Mouse (Mus musculus): Measurements from ENCODE around the gene Fars2. TPM values are rescaled to one million over a fixed set of nuclear protein-coding genes. Genes with fewer than 3 reads are reported as not detected.

Fars2 gene
- total and polyA plus RNA-seq, 2 experiments from 2014 or later = 21.5 to 34.6 TPM

DNA sequence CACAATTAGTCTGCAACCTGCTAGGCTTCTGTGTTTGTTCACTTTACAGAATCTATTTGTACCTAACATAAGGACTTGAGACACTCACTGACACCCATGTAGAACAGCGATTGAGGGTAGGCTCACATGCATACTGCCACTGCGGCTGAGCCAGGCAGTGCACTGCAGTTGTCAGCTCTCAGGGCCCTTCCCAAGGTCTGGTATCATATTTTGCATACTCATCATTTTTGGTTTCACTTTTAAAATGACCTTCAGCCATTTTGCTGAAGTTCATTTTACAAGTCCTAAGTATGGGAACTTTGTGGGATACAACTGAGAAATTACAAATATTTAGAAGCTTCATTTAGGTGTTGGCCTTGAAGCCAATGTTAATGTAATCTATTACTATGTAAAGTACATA lies 73.4 kb downstream of the Fars2 start:
- Histone ChIP-seq H3K4me2 (ENCODE audit: low read depth, low read length) (no peak overlapping the region), H3K27ac (no peak overlapping the region), H3K4me1 (ENCODE audit: insufficient read depth, low read length) (no peaks in the 10 kb centered on the region), H3K27me3 (ENCODE audit: insufficient read depth, low read length) (no peaks in the 10 kb centered on the region), H3K4me3 (ENCODE audit: low read length) (no peak overlapping the region), H3K36me3 (ENCODE audit: insufficient read depth, low read length) (no peaks in the 10 kb centered on the region), H3K9me3 (ENCODE audit: low read length) (no peaks in the 10 kb centered on the region), H3K9ac (replicated peaks; ENCODE audit: low read length) (no peak overlapping the region)
- no peak for ATAC-seq
- no peak for DNase-seq (ENCODE audit: low spot score)
- WGBS = 97% methylated on average over 2 of the region's 2 CpGs
- no peak for TF ChIP-seq CTCF (IDR thresholded peaks at IDR 0.05; ENCODE audit: low read depth)

DNA sequence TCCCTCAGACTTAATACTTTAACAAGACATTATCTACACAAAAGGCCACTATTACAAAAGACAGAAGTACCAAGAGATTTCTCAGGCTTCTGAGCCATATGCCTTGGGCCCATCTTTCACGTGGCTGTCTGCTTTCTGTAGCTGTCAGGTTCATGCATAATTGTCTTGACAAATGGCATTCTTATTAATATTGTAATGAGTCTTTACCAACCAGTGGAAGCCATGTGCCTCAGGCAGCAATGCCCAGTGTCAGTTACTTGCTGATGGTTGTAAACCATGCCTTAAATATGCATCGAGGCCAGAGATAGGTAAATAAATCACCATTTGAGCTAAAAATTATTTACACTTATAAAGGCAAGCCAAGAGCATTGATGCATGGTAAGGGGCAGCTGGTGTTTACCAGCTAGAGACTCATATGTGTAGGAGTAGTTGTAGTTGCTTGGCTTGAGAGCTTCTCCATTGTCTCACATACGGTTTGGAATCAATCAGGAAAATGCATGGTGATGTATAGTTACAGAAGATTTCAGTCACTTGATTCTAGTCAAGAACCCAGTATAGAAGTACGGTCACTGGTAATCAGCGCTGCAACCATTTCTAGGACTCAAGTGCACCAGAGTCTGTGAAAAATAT lies 76.4 kb downstream of the Fars2 start:
- TF ChIP-seq CTCF (IDR thresholded peaks at IDR 0.05; ENCODE audit: low read depth) = no peak
- Histone ChIP-seq H3K4me2 (ENCODE audit: low read depth, low read length) (no peak overlapping the region), H3K27ac (peak overlapping the region; percentile 22; the same call in 1 of the 2 replicates), H3K27me3 (ENCODE audit: insufficient read depth, low read length) (no peaks in the 10 kb centered on the region), H3K4me1 (ENCODE audit: insufficient read depth, low read length) (no peaks in the 10 kb centered on the region), H3K36me3 (ENCODE audit: insufficient read depth, low read length) (no peaks in the 10 kb centered on the region), H3K4me3 (ENCODE audit: low read length) (no peak overlapping the region), H3K9ac (replicated peaks; ENCODE audit: low read length) (no peak overlapping the region), H3K9me3 (ENCODE audit: low read length) (no peaks in the 10 kb centered on the region)
- WGBS = 53% methylated on average over 5 of the region's 5 CpGs
- ATAC-seq (peak; percentile 51; the same call in 1 of the 2 replicates), DNase-seq (ENCODE audit: low spot score) (peak; percentile 34)

DNA sequence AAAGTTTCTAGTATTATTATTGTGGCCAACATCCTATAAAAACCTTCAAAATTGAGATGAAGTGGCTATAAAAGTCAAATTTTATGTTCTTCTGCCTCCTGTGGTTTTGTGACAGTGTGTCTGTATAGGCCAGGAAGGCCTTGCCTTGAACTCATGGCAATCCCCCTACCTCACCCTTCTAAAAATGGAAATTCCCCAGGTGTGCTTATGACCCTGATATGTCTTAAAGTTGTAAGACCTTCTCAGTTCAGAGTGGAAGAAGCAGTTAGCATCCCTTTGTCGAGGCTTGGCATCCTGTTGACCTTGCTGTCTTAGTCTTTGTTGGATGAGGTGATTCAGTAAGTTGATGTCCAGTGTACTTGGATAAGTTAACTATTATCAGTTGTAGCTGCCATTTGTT lies 82.1 kb downstream of the Fars2 start:
- 97% methylated on average over 1 of the region's 1 CpGs for WGBS
- Histone ChIP-seq H3K27ac (no peak overlapping the region), H3K36me3 (ENCODE audit: insufficient read depth, low read length) (no peaks in the 10 kb centered on the region), H3K4me1 (ENCODE audit: insufficient read depth, low read length) (no peaks in the 10 kb centered on the region), H3K4me3 (ENCODE audit: low read length) (no peak overlapping the region), H3K4me2 (ENCODE audit: low read depth, low read length) (no peak overlapping the region), H3K9me3 (ENCODE audit: low read length) (no peaks in the 10 kb centered on the region), H3K9ac (replicated peaks; ENCODE audit: low read length) (no peak overlapping the region), H3K27me3 (ENCODE audit: insufficient read depth, low read length) (no peaks in the 10 kb centered on the region)
- ATAC-seq (no peak), DNase-seq (ENCODE audit: low spot score) (no peak)
- TF ChIP-seq CTCF (IDR thresholded peaks at IDR 0.05; ENCODE audit: low read depth) = no peak

DNA sequence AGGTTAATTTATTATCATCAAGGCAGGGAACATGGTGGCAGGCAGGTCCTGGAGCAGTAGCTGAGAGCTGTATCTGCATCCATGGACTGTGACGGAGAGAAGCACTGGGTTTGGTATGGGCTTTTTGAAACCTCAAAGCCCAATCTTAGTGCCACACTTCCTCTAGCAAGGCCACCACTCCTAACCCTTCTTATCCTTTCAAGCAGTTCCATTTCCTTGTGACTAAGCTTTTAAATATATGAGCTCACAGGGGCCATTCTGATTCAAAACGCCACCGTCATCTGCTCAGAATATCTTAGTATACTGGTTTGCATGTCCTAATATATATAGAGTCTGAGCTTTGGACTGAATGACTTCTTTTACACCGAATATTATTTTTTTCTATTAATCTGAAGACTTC lies 83.2 kb downstream of the Fars2 start:
- Histone ChIP-seq H3K4me2 (ENCODE audit: low read depth, low read length) (no peak overlapping the region), H3K4me3 (ENCODE audit: low read length) (no peak overlapping the region), H3K4me1 (ENCODE audit: insufficient read depth, low read length) (no peaks in the 10 kb centered on the region), H3K9me3 (ENCODE audit: low read length) (no peaks in the 10 kb centered on the region), H3K27ac (no peak overlapping the region), H3K9ac (replicated peaks; ENCODE audit: low read length) (no peak overlapping the region), H3K36me3 (ENCODE audit: insufficient read depth, low read length) (no peaks in the 10 kb centered on the region), H3K27me3 (ENCODE audit: insufficient read depth, low read length) (no peaks in the 10 kb centered on the region)
- 94% methylated on average over 4 of the region's 4 CpGs for whole genome bisulfite sequencing
- no peak for TF ChIP-seq CTCF (IDR thresholded peaks at IDR 0.05; ENCODE audit: low read depth)
- no peak for ATAC-seq
- no peak for DNase-seq (ENCODE audit: low spot score)

DNA sequence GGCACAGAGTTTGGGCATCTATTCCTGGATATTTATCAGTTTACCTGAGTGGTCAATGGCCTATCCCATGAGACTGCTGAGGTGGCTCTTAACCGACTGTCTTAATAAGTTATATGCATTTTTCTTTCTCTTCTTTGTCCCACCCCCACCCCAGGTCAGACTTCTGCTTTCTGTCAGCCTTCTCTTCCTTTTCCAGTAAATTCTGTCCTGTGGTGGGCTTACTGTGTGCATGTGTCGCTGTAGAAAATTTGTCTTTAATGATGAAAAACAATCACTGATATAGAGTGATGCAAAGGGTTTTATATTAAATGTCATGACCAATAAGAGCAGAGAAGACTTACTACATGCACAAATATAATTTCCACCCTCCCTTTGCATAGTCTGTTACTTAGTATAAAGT lies 85.3 kb downstream of the Fars2 start:
- ATAC-seq (no peak), DNase-seq (ENCODE audit: low spot score) (no peak)
- Histone ChIP-seq H3K4me1 (ENCODE audit: insufficient read depth, low read length) (no peaks in the 10 kb centered on the region), H3K36me3 (ENCODE audit: insufficient read depth, low read length) (no peaks in the 10 kb centered on the region), H3K4me2 (ENCODE audit: low read depth, low read length) (no peak overlapping the region), H3K27me3 (ENCODE audit: insufficient read depth, low read length) (no peaks in the 10 kb centered on the region), H3K9ac (replicated peaks; ENCODE audit: low read length) (no peak overlapping the region), H3K27ac (no peak overlapping the region), H3K4me3 (ENCODE audit: low read length) (no peak overlapping the region), H3K9me3 (ENCODE audit: low read length) (no peaks in the 10 kb centered on the region)
- no peak for TF ChIP-seq CTCF (IDR thresholded peaks at IDR 0.05; ENCODE audit: low read depth)
- 91% methylated on average over 2 of the region's 2 CpGs for WGBS

DNA sequence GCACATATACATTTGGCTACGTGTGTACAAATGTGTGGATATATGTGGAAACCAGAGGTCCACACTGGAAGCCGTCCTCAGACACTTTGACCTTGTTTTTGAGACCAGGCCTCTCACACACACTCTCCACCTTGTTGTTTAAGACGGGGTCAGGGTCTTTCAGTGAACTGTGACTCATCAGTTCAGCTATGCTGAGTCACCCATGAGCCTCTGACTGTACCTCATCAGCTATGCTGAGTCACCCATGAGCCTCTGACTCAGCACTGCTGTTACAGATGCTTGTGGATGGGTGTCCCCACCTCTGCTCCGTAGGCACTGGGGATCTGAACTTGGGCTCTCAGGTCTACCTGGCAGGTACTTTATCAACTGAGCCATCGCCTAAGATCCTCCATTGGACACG lies 85.8 kb downstream of the Fars2 start:
- H3K36me3 ChIP-seq (ENCODE audit: insufficient read depth, low read length) = no peaks in the 10 kb centered on the region
- WGBS = 90% methylated on average over 6 of the region's 6 CpGs
- no peak overlapping the region for H3K9ac ChIP-seq (replicated peaks; ENCODE audit: low read length)
- H3K27me3 ChIP-seq (ENCODE audit: insufficient read depth, low read length) = no peaks in the 10 kb centered on the region
- no peak overlapping the region for H3K27ac ChIP-seq
- no peak for DNase-seq (ENCODE audit: low spot score)
- H3K4me3 ChIP-seq (ENCODE audit: low read length) = no peak overlapping the region
- no peak overlapping the region for H3K4me2 ChIP-seq (ENCODE audit: low read depth, low read length)
- TF ChIP-seq CTCF (IDR thresholded peaks at IDR 0.05; ENCODE audit: low read depth) = no peak
- ATAC-seq = no peak
- no peaks in the 10 kb centered on the region for H3K9me3 ChIP-seq (ENCODE audit: low read length)
- no peaks in the 10 kb centered on the region for H3K4me1 ChIP-seq (ENCODE audit: insufficient read depth, low read length)

DNA sequence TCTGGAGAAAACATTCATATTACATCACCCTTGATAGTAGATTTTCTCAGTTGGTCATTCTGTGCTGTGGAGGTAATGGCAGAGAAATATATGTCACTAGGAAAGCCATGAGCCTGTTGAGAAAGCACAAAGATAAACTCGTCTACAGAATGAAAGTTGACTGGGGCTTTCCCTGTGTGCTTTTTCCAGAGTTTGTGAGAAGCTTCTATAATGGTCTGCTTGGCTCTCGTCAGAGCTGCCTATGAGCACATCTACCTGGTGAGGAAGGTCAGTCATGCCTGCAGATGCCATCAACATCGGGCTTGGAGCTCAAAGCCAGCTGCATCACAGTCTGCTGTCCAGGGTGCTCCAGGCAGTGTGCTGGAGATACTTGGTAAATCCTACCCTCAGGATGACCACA lies 87.1 kb downstream of the Fars2 start:
- Histone ChIP-seq H3K9me3 (ENCODE audit: low read length) (no peaks in the 10 kb centered on the region), H3K27ac (no peak overlapping the region), H3K27me3 (ENCODE audit: insufficient read depth, low read length) (no peaks in the 10 kb centered on the region), H3K36me3 (ENCODE audit: insufficient read depth, low read length) (no peaks in the 10 kb centered on the region), H3K9ac (replicated peaks; ENCODE audit: low read length) (no peak overlapping the region), H3K4me3 (ENCODE audit: low read length) (no peak overlapping the region), H3K4me1 (ENCODE audit: insufficient read depth, low read length) (no peaks in the 10 kb centered on the region), H3K4me2 (ENCODE audit: low read depth, low read length) (no peak overlapping the region)
- no peak for ATAC-seq
- no peak for DNase-seq (ENCODE audit: low spot score)
- TF ChIP-seq CTCF (IDR thresholded peaks at IDR 0.05; ENCODE audit: low read depth) = no peak
- 81% methylated on average over 3 of the region's 3 CpGs for WGBS

Measured in hindbrain, postnatal 0 days (tissue).